Mouse (Mus musculus): Measurements from ENCODE around the gene Fancc. TPM values are rescaled to one million over a fixed set of nuclear protein-coding genes. Genes with fewer than 3 reads are reported as not detected.
"Not testable (repeated sequence)": the region's sequence is repeated elsewhere in the genome, so short reads cannot be mapped to it uniquely, and the experiment has no call there.

Gene Fancc
- polyA plus RNA-seq, 1 experiment from 2014 or later: 25.9 TPM

GRCm38 (mm10) chr13:63445419-63445818 lies 51.7 kb downstream of the Fancc start:
- Histone ChIP-seq H3K27ac (ENCODE audit: low read depth) (no peak overlapping the region), H3K4me1 (ENCODE audit: insufficient read depth) (no peaks in the 10 kb centered on the region), H3K36me3 (ENCODE audit: insufficient read depth) (no peaks in the 10 kb centered on the region), H3K9me3 (ENCODE audit: low read depth, low read length) (no peaks in the 10 kb centered on the region), H3K9ac (no peak overlapping the region), H3K4me3 (ENCODE audit: low read depth, low read length) (no peak overlapping the region), H3K27me3 (ENCODE audit: insufficient read depth, low read length) (no peaks in the 10 kb centered on the region), H3K4me2 (no peak overlapping the region)
- 63% methylated on average over 6 of the region's 6 CpGs for WGBS
- no peak for ATAC-seq (ENCODE audit: insufficient read depth)
- no peak for DNase-seq
- no peak for TF ChIP-seq CTCF (IDR thresholded peaks at IDR 0.05; ENCODE audit: low read depth)

GRCm38 (mm10) chr13:63432759-63433158 lies 64.3 kb downstream of the Fancc start:
- no peak for ATAC-seq (ENCODE audit: insufficient read depth)

GRCm38 (mm10) chr13:63431857-63432191 lies 65.3 kb downstream of the Fancc start:
- H3K4me1 ChIP-seq (ENCODE audit: insufficient read depth): no peaks in the 10 kb centered on the region
- no peaks in the 10 kb centered on the region for H3K9me3 ChIP-seq (ENCODE audit: low read depth, low read length)
- H3K27me3 ChIP-seq (ENCODE audit: insufficient read depth, low read length): no peaks in the 10 kb centered on the region
- peak overlapping the region; percentile 99 for H3K27ac ChIP-seq (ENCODE audit: low read depth)
- no peaks in the 10 kb centered on the region for H3K36me3 ChIP-seq (ENCODE audit: insufficient read depth)
- no peak for TF ChIP-seq CTCF (IDR thresholded peaks at IDR 0.05; ENCODE audit: low read depth)
- H3K4me2 ChIP-seq: peak overlapping the region; percentile 71
- H3K9ac ChIP-seq: peak overlapping the region; percentile 79
- no peak for ATAC-seq (ENCODE audit: insufficient read depth)
- 13% methylated on average over 5 of the region's 5 CpGs for WGBS
- H3K4me3 ChIP-seq (ENCODE audit: low read depth, low read length): peak overlapping the region; percentile 58
- DNase-seq: no peak

More at GRCm38 (mm10) chr13:63432759-63433158, 64.3 kb downstream of the Fancc start:
- no peak overlapping the region for H3K4me3 ChIP-seq (ENCODE audit: low read depth, low read length)
- H3K4me2 ChIP-seq: no peak overlapping the region
- H3K27ac ChIP-seq (ENCODE audit: low read depth): no peak overlapping the region
- no peak for DNase-seq
- H3K9me3 ChIP-seq (ENCODE audit: low read depth, low read length): no peaks in the 10 kb centered on the region
- WGBS: 87% methylated on average over 3 of the region's 3 CpGs
- H3K9ac ChIP-seq: no peak overlapping the region
- no peaks in the 10 kb centered on the region for H3K27me3 ChIP-seq (ENCODE audit: insufficient read depth, low read length)
- H3K36me3 ChIP-seq (ENCODE audit: insufficient read depth): no peaks in the 10 kb centered on the region
- H3K4me1 ChIP-seq (ENCODE audit: insufficient read depth): no peaks in the 10 kb centered on the region
- 0 out of 2 replicates have a peak, but pooled peaks have one; percentile 40 for TF ChIP-seq CTCF (IDR thresholded peaks at IDR 0.05; ENCODE audit: low read depth)

DNA sequence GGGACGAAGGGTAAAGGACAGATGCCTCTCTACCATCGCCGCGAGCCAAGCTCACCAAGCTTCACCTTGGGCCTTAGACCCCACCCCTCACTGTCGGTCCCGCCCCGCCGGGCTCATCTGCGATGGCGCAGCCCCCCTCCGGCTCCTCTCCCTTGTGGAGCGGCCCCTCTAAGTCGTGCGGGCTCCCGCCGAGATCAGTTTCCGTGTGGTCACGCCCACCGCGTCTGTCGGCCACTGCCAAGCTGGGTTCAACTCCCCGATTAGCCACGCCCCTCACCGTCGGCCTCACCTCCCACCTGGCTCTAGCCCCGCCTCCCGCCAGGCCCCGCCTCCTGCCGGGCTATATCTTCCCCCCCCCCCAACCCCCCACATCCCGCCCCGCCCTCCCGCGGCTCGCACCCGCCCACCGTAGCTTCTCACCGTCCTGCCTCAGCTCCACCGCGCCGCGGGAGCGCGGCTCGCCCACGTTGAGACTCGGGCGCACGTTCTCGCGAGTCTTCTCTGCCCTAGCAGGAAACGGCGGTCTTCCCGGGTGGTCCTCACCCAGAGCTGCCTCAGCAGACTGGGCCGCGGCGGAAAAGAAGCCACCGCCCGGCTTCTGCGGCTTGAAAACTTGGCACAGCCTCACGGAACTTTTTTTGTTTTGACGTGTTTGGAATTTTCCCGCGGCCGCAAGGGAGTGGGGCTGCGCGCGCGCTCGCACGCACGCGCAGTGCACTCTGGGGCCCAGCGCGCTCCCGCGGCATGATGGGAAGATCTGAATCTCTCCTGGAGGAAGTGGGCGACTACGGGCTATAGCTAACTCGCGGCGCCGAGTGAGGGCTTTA lies 65.8 kb downstream of the Fancc start:
- WGBS: under 1% methylated on average over 81 of the region's 82 CpGs
- no peak for TF ChIP-seq CTCF (IDR thresholded peaks at IDR 0.05; ENCODE audit: low read depth)
- H3K4me3 ChIP-seq (ENCODE audit: low read depth, low read length): peak overlapping the region; percentile 58
- DNase-seq (peak; percentile 99), ATAC-seq (ENCODE audit: insufficient read depth) (peak; percentile 97)
- no peaks in the 10 kb centered on the region for H3K4me1 ChIP-seq (ENCODE audit: insufficient read depth)
- peak overlapping the region; percentile 71 for H3K4me2 ChIP-seq
- no peaks in the 10 kb centered on the region for H3K27me3 ChIP-seq (ENCODE audit: insufficient read depth, low read length)
- no peaks in the 10 kb centered on the region for H3K36me3 ChIP-seq (ENCODE audit: insufficient read depth)
- H3K9ac ChIP-seq: peak overlapping the region; percentile 79
- H3K9me3 ChIP-seq (ENCODE audit: low read depth, low read length): no peaks in the 10 kb centered on the region
- H3K27ac ChIP-seq (ENCODE audit: low read depth): peak overlapping the region; percentile 99

GRCm38 (mm10) chr13:63430681-63431029 lies 66.4 kb downstream of the Fancc start:
- DNase-seq (no peak), ATAC-seq (ENCODE audit: insufficient read depth) (peak; percentile 77)
- Histone ChIP-seq H3K4me2 (peak overlapping the region; percentile 71), H3K36me3 (ENCODE audit: insufficient read depth) (no peaks in the 10 kb centered on the region), H3K27me3 (ENCODE audit: insufficient read depth, low read length) (no peaks in the 10 kb centered on the region), H3K4me3 (ENCODE audit: low read depth, low read length) (peak overlapping the region; percentile 58), H3K4me1 (ENCODE audit: insufficient read depth) (no peaks in the 10 kb centered on the region), H3K9me3 (ENCODE audit: low read depth, low read length) (no peaks in the 10 kb centered on the region), H3K27ac (ENCODE audit: low read depth) (peak overlapping the region; percentile 99), H3K9ac (peak overlapping the region; percentile 79)
- 0% methylated on average over 4 of the region's 4 CpGs for WGBS
- no peak for TF ChIP-seq CTCF (IDR thresholded peaks at IDR 0.05; ENCODE audit: low read depth)

- no peak for DNase-seq
- Histone ChIP-seq H3K36me3 (ENCODE audit: insufficient read depth) (no peaks in the 10 kb centered on the region), H3K4me2 (peak overlapping the region; percentile 71), H3K27ac (ENCODE audit: low read depth) (peak overlapping the region; percentile 99), H3K9me3 (ENCODE audit: low read depth, low read length) (no peaks in the 10 kb centered on the region), H3K9ac (peak overlapping the region; percentile 79), H3K4me1 (ENCODE audit: insufficient read depth) (no peaks in the 10 kb centered on the region), H3K27me3 (ENCODE audit: insufficient read depth, low read length) (no peaks in the 10 kb centered on the region), H3K4me3 (ENCODE audit: low read depth, low read length) (peak overlapping the region; percentile 58; the same call in 1 of the 2 replicates)
- TF ChIP-seq CTCF (IDR thresholded peaks at IDR 0.05; ENCODE audit: low read depth): no peak
- WGBS: 64% methylated on average over 9 of the region's 9 CpGs
- ATAC-seq (ENCODE audit: insufficient read depth): no peak
Measured at GRCm38 (mm10) chr13:63430206-63430605, 66.9 kb downstream of the Fancc start.

- DNase-seq; H3K4me2 ChIP-seq; H3K9me3 ChIP-seq (ENCODE audit: low read depth, low read length); H3K27ac ChIP-seq (ENCODE audit: low read depth); H3K9ac ChIP-seq; H3K4me1 ChIP-seq (ENCODE audit: insufficient read depth); H3K4me3 ChIP-seq (ENCODE audit: low read depth, low read length); H3K27me3 ChIP-seq (ENCODE audit: insufficient read depth, low read length); ATAC-seq (ENCODE audit: insufficient read depth); H3K36me3 ChIP-seq (ENCODE audit: insufficient read depth): not testable (repeated sequence)
- WGBS: 89% methylated on average over 5 of the region's 5 CpGs
- peak; percentile 10; the same call in 1 of the 2 replicates for TF ChIP-seq CTCF (IDR thresholded peaks at IDR 0.05; ENCODE audit: low read depth)
Measured at GRCm38 (mm10) chr13:63428211-63428610, 68.9 kb downstream of the Fancc start.
